Mouse (Mus musculus) C2C12 (cell line): ENCODE measurements around the gene Fancc. TPM values are rescaled to one million over a fixed set of nuclear protein-coding genes. Genes with fewer than 3 reads are reported as not detected.
"Not testable (repeated sequence)": the region's sequence is repeated elsewhere in the genome, so short reads cannot be mapped to it uniquely, and the experiment has no call there.

Experiments used
- H3K27me3 ChIP-seq: one replicate; pipeline ENCODE4 v1.6.1; 2011; ENCODE audit not compliant: control insufficient read depth, insufficient read depth, insufficient read length
- H3K36me3 ChIP-seq: one replicate; pipeline ENCODE4 v1.6.1; 2011; ENCODE audit not compliant: control insufficient read depth, insufficient read depth
- H3K4me3 ChIP-seq: one replicate; pipeline ENCODE4 v1.5.1; 2011; ENCODE audit warnings: mild to moderate bottlenecking, control low read depth; ENCODE audit not compliant: poor library complexity, insufficient read depth, severe bottlenecking
- H3K79me2 ChIP-seq: one replicate; pipeline ENCODE4 v1.6.1; 2011; ENCODE audit not compliant: control insufficient read depth, insufficient read depth
- H3K79me3 ChIP-seq: one replicate; pipeline ENCODE4 v1.6.1; 2011; ENCODE audit warnings: low read depth, control low read depth
- H3ac ChIP-seq: one replicate; pipeline ENCODE3; 2011; ENCODE audit warnings: low read depth; ENCODE audit not compliant: control insufficient read depth, insufficient read length
- CEBPB ChIP-seq: IDR thresholded peaks from one replicate; pipeline ENCODE4 v1.6.1; 2011; ENCODE audit warnings: low read depth, mild to moderate bottlenecking, control low read depth, moderate library complexity
- CTCF ChIP-seq: IDR thresholded peaks from one replicate; pipeline ENCODE4 v1.5.1; 2011; ENCODE audit not compliant: control insufficient read depth, insufficient read depth, insufficient read length
- FOSL1 ChIP-seq: IDR thresholded peaks from one replicate; pipeline ENCODE4 v1.8.0; 2011; ENCODE audit warnings: mild to moderate bottlenecking, low read length; ENCODE audit not compliant: poor library complexity, insufficient read depth, severe bottlenecking
- MAX ChIP-seq: IDR thresholded peaks from one replicate; pipeline ENCODE4 v1.6.1; 2011; ENCODE audit warnings: mild to moderate bottlenecking, control low read depth
- MYOD1 ChIP-seq: IDR thresholded peaks from one replicate; pipeline ENCODE4 v1.6.1; 2011; ENCODE audit warnings: low read depth; ENCODE audit not compliant: control insufficient read depth, insufficient read length
- MYOG ChIP-seq: IDR thresholded peaks from one replicate; pipeline ENCODE4 v1.6.1; 2011; ENCODE audit not compliant: control insufficient read depth, insufficient read length; ENCODE audit errors: extremely low read depth
- USF1 ChIP-seq: IDR thresholded peaks from one replicate; pipeline ENCODE4 v1.6.1; 2011; ENCODE audit warnings: low read depth, mild to moderate bottlenecking, control low read depth, moderate library complexity
- polyA plus RNA-seq: library from polyadenylated mRNA; unstranded; fragments of >200 nt; fragmentation: generic; extraction: Trizol; gene quantifications from one replicate; pipeline ENCODE4 v1.2.1, GENCODE M21; 2012; ENCODE audit warnings: missing spikeins

Fancc gene
- polyA plus RNA-seq, 1 experiment, result 9.3 TPM

DNA sequence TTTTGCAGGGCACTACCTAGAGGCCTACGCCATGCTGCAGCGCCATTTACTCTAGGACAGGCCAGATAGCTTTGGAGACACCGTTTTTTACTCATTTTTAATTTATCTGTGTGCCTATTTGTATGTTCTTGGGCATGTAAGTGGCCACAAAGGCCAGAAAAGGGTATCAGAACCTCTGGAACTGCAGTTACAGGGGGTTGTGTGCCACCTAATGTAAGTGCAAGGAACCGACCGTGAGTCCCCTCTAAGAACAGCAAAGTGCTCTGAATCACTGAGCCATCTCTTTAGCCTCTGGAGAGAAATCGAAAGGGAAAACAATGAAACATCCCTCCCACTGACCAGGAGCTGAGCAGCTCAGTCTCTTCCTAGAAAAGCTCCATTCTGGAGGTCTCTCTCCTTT lies 174.3 kb downstream of the Fancc start:
- no peaks in the 10 kb centered on the region for H3K79me2 ChIP-seq
- no peaks in the 10 kb centered on the region for H3K36me3 ChIP-seq
- H3ac ChIP-seq, result no peak overlapping the region
- H3K4me3 ChIP-seq, result no peak overlapping the region
- H3K27me3 ChIP-seq, result no peaks in the 10 kb centered on the region
- H3K79me3 ChIP-seq, result no peaks in the 10 kb centered on the region
- TF ChIP-seq CEBPB, result no peak
- TF ChIP-seq MYOD1, result no peak
- no peak for TF ChIP-seq MAX
- TF ChIP-seq CTCF, result no peak

DNA sequence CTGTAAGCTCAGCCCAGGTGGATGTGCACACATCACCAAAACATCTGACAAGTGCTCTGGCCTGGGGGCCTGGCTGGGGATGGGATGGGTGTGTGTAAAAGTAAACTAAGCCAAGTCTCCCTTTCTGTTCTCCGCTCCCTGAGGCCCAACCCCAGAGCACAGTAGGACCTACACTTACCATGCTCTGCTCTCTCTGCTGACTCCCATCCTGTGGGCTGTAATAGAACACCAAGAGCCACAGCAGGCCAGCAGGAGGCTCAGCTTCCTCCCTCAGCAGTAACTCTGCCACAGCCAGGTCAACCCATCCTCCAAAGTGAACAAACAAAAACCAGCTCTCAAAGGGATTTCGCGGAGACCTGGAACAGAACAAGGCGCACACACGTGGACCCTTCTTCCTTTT lies 175.4 kb downstream of the Fancc start:
- no peak overlapping the region for H3K4me3 ChIP-seq
- no peak for TF ChIP-seq MYOD1
- TF ChIP-seq MYOG, result no peak
- TF ChIP-seq CEBPB, result no peak
- no peak for TF ChIP-seq FOSL1
- TF ChIP-seq USF1, result no peak
- TF ChIP-seq CTCF, result no peak
- TF ChIP-seq MAX, result no peak
- H3ac ChIP-seq, result no peak overlapping the region
- H3K36me3 ChIP-seq, result no peaks in the 10 kb centered on the region
- H3K79me2 ChIP-seq, result no peaks in the 10 kb centered on the region
- no peaks in the 10 kb centered on the region for H3K27me3 ChIP-seq
- H3K79me3 ChIP-seq, result no peaks in the 10 kb centered on the region

DNA sequence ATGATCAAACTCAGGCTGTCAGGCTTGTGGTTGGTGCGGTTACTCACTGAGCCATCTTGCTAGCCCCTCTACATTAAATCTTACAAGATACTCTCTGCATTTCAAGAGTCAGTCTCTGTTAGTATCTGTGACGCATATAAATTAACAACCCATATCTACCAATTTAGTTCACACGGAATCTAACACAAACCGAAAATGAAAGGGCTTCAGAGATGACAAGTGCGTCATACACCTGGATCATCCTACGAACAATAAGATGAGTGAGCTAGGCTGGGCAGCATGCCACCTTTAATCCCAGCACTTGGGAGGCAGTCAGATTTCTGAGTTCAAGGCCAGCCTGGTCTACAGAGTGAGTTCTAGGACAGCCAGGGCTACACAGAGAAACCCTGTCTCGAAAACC lies 177.3 kb downstream of the Fancc start:
- Histone ChIP-seq H3K79me2 (no peaks in the 10 kb centered on the region), H3ac (no peak overlapping the region), H3K27me3 (no peaks in the 10 kb centered on the region), H3K36me3 (no peaks in the 10 kb centered on the region), H3K79me3 (no peaks in the 10 kb centered on the region), H3K4me3 (no peak overlapping the region)
- no peak for TF ChIP-seq MYOG
- no peak for TF ChIP-seq USF1
- TF ChIP-seq MAX, result no peak
- no peak for TF ChIP-seq FOSL1
- TF ChIP-seq MYOD1, result no peak
- TF ChIP-seq CEBPB, result no peak
- no peak for TF ChIP-seq CTCF

DNA sequence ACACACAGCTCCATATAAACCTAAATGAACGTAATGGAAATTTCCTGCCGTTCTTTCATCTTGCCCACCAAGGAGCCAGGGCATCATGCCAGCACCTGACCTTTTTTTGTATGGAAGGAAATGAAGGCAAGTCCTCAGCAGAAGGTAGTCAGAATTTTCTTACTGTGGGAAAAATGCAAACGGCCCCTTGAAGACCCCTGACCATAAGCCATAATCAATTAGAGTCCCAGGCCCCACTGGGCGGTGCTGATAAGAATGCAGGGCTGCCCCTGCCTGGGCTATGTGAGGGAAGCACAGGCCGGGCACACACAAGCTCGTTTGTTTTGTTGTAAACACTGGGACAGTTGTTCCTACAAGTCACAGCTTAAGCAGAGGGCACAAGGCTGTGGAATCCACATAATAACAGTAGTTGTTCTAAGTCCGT lies 179.4 kb downstream of the Fancc start:
- H3ac ChIP-seq, result no peak overlapping the region
- H3K4me3 ChIP-seq, result no peak overlapping the region
- no peaks in the 10 kb centered on the region for H3K79me3 ChIP-seq
- TF ChIP-seq MYOD1, result no peak
- TF ChIP-seq CEBPB, result no peak
- no peak for TF ChIP-seq CTCF
- TF ChIP-seq MAX, result no peak
- no peak for TF ChIP-seq USF1
- TF ChIP-seq FOSL1, result no peak
- TF ChIP-seq MYOG, result no peak
- no peaks in the 10 kb centered on the region for H3K79me2 ChIP-seq
- H3K36me3 ChIP-seq, result no peaks in the 10 kb centered on the region
- no peaks in the 10 kb centered on the region for H3K27me3 ChIP-seq

DNA sequence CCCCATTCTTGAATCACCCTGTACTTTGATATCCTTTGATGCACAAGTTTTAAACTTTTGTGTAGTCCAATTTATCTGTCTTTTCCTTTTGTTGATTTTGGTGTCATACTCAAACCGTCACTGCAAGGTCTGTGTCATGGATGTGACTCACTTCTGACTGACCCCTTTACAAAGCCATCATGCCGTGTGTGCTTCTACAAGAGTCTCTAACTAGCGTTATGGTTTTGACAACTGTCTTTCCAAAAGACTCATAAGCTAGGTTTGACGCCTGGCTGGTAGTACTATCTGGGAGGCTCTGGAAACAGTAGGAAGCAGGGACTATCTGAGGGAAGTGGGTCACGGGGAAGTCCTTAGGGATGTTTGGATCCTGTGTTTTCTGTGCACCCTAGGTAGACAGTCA lies 180.7 kb downstream of the Fancc start:
- TF ChIP-seq CEBPB (no peak), FOSL1 (no peak), MYOD1 (no peak), MYOG (no peak), MAX (no peak)
- no peaks in the 10 kb centered on the region for H3K36me3 ChIP-seq
- no peaks in the 10 kb centered on the region for H3K27me3 ChIP-seq
- H3K79me3 ChIP-seq, result no peaks in the 10 kb centered on the region
- H3ac ChIP-seq, result no peak overlapping the region
- no peaks in the 10 kb centered on the region for H3K79me2 ChIP-seq
- H3K4me3 ChIP-seq, result no peak overlapping the region

DNA sequence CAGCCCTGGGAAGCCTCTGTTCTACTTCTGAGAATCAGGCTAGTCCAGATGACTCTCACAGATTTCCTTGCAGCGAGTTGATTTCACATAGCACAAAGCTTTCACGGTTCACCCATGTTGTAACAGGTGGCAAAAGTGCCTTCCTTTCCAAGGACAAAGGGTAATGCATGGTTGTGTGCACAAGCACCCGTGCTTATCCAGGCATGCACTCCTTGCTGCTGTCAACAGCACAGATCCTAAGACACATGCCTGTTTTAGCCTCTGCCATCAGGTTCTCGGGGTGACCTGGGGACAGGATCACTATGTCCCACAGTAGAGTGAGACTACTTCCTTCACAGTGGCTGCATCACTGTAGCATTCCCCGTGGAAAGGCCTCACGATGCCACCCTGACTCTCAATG lies 181.3 kb downstream of the Fancc start:
- H3ac ChIP-seq, result no peak overlapping the region
- TF ChIP-seq MAX, result no peak
- TF ChIP-seq USF1, result no peak
- TF ChIP-seq CEBPB, result no peak
- no peak for TF ChIP-seq FOSL1
- no peak for TF ChIP-seq CTCF
- TF ChIP-seq MYOD1, result no peak
- TF ChIP-seq MYOG, result no peak
- H3K79me2 ChIP-seq, result no peaks in the 10 kb centered on the region
- no peaks in the 10 kb centered on the region for H3K27me3 ChIP-seq
- H3K79me3 ChIP-seq, result no peaks in the 10 kb centered on the region
- H3K4me3 ChIP-seq, result no peak overlapping the region
- no peaks in the 10 kb centered on the region for H3K36me3 ChIP-seq

DNA sequence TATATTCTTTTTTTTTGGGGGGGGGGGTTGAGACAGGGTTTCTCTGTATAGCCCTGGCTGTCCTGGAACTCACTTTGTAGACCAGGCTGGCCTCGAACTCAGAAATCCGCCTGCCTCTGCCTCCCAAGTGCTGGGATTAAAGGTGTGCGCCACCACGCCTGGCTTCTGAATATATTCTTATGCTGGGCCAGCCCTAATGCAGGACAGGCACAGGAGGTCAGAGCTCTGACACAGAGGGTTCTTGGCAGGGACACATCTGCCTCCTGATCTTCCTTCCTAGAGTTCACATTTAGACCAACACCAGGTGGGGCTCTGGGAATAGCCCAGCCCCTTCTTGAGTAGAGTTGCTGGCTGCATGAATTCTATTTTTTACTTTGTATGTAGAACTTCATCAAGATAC lies 182.0 kb downstream of the Fancc start:
- H3K4me3 ChIP-seq, H3K27me3 ChIP-seq, H3K36me3 ChIP-seq, H3K79me2 ChIP-seq, H3ac ChIP-seq, H3K79me3 ChIP-seq: not testable (repeated sequence)
